Mouse (Mus musculus) forebrain, embryonic 12.5 days (tissue): ENCODE measurements around the gene Tedc1. TPM values are rescaled to one million over a fixed set of nuclear protein-coding genes. Genes with fewer than 3 reads are reported as not detected.

Experiments used
- ATAC-seq: fragments of 200-750 bp; cut with Nextera tagmentation; 2 replicates; pipeline ENCODE4 v1.8.0; 2017; ENCODE audit warnings: moderate TSS enrichment; ENCODE audit not compliant: low FRiP score
- H3K27ac ChIP-seq: fragments of 300-500 bp; sonication (generic); 2 replicates; pipeline ENCODE4 v1.5.1; 2016; ENCODE audit warnings: mild to moderate bottlenecking
- H3K27me3 ChIP-seq: fragments of 300-500 bp; sonication (generic); 2 replicates; pipeline ENCODE4 v1.6.1; 2016; ENCODE audit warnings: mild to moderate bottlenecking
- H3K36me3 ChIP-seq: fragments of 300-500 bp; sonication (generic); replicated peaks from 2 replicates; pipeline ENCODE4 v1.6.1; 2016; ENCODE audit warnings: mild to moderate bottlenecking
- H3K4me1 ChIP-seq: fragments of 300-500 bp; sonication (generic); 2 replicates; pipeline ENCODE4 v1.6.1; 2016
- H3K4me2 ChIP-seq: fragments of 300-500 bp; sonication (generic); 2 replicates; pipeline ENCODE4 v1.6.1; 2016; ENCODE audit warnings: mild to moderate bottlenecking, moderate library complexity
- H3K4me3 ChIP-seq: fragments of 300-500 bp; sonication (generic); replicated peaks from 2 replicates; pipeline ENCODE4 v1.5.1; 2016; ENCODE audit warnings: mild to moderate bottlenecking
- H3K9ac ChIP-seq: fragments of 300-500 bp; sonication (generic); 2 replicates; pipeline ENCODE4 v1.6.1; 2016; ENCODE audit warnings: mild to moderate bottlenecking
- H3K9me3 ChIP-seq: fragments of 300-500 bp; sonication (generic); 2 replicates; pipeline ENCODE4 v1.6.1; 2016
- WGBS: fragments of 180-500 bp; shearing (Covaris S2); methylation state at CpG from one replicate; pipeline ENCODE4 v1.1.7; 2016; 5-methylcytosine and 5-hydroxymethylcytosine counted together
- polyA plus RNA-seq: library from polyadenylated mRNA; unstranded; fragments of >200 nt; fragmentation: Nextera tagmentation; extraction: Ambion mirVana; gene quantifications from 2 replicates; pipeline ENCODE4 v1.2.1, GENCODE M21; 2016

Gene Tedc1
- polyA plus RNA-seq, 1 experiment from 2014 or later = 48.3 TPM

- peaks cover 100% of the 10 kb centered on the region for H3K36me3 ChIP-seq
- WGBS = 90% methylated on average over 9 of the region's 9 CpGs
These were observed 23.0 kb upstream of the Tedc1 start for GRCm38 (mm10) chr12:113133260-113133659.

GRCm38 (mm10) chr12:113133861-113134403 lies 22.3 kb upstream of the Tedc1 start:
- Histone ChIP-seq H3K27ac (no peak overlapping the region), H3K27me3 (no peaks in the 10 kb centered on the region), H3K9me3 (no peaks in the 10 kb centered on the region), H3K36me3 (peaks cover 97% of the 10 kb centered on the region), H3K9ac (no peak overlapping the region), H3K4me3 (no peak overlapping the region), H3K4me1 (peaks cover 14% of the 10 kb centered on the region), H3K4me2 (no peak overlapping the region)
- WGBS = 90% methylated on average over 5 of the region's 5 CpGs
- no peak for ATAC-seq

More at GRCm38 (mm10) chr12:113133260-113133659, 23.0 kb upstream of the Tedc1 start:
- no peak overlapping the region for H3K4me3 ChIP-seq
- no peaks in the 10 kb centered on the region for H3K9me3 ChIP-seq
- peaks cover 7% of the 10 kb centered on the region; the same call in 1 of the 2 replicates for H3K4me1 ChIP-seq
- ATAC-seq = no peak
- peak overlapping the region; percentile 4; the same call in 1 of the 2 replicates for H3K9ac ChIP-seq
- no peaks in the 10 kb centered on the region for H3K27me3 ChIP-seq
- no peak overlapping the region for H3K27ac ChIP-seq
- H3K4me2 ChIP-seq = no peak overlapping the region

- no peak overlapping the region for H3K9ac ChIP-seq
- peaks cover 19% of the 10 kb centered on the region for H3K4me1 ChIP-seq
- peaks cover 92% of the 10 kb centered on the region for H3K36me3 ChIP-seq
- WGBS = 90% methylated on average over 4 of the region's 4 CpGs
- ATAC-seq = no peak
- H3K27ac ChIP-seq = no peak overlapping the region
- H3K9me3 ChIP-seq = no peaks in the 10 kb centered on the region
- no peaks in the 10 kb centered on the region for H3K27me3 ChIP-seq
- H3K4me3 ChIP-seq = no peak overlapping the region
- no peak overlapping the region for H3K4me2 ChIP-seq
These were observed 21.7 kb upstream of the Tedc1 start for GRCm38 (mm10) chr12:113134502-113134901.

GRCm38 (mm10) chr12:113135401-113135800 lies 20.8 kb upstream of the Tedc1 start:
- H3K27ac ChIP-seq = no peak overlapping the region
- no peak overlapping the region for H3K4me2 ChIP-seq
- H3K4me3 ChIP-seq = no peak overlapping the region
- peaks cover 23% of the 10 kb centered on the region for H3K4me1 ChIP-seq
- peaks cover 83% of the 10 kb centered on the region for H3K36me3 ChIP-seq
- no peak overlapping the region for H3K9ac ChIP-seq
- H3K9me3 ChIP-seq = no peaks in the 10 kb centered on the region
- ATAC-seq = no peak
- no peaks in the 10 kb centered on the region for H3K27me3 ChIP-seq
- WGBS = 93% methylated on average over 7 of the region's 7 CpGs

- Histone ChIP-seq H3K4me2 (no peak overlapping the region), H3K9me3 (no peaks in the 10 kb centered on the region), H3K9ac (no peak overlapping the region), H3K27me3 (0 out of 2 replicates have a peak, but pooled peaks cover under 1% of the 10 kb centered on the region), H3K27ac (peak overlapping the region; percentile 50; the same call in 1 of the 2 replicates), H3K4me1 (peaks cover 31% of the 10 kb centered on the region), H3K36me3 (peaks cover 71% of the 10 kb centered on the region), H3K4me3 (no peak overlapping the region)
- WGBS = 79% methylated on average over 17 of the region's 17 CpGs
- ATAC-seq = no peak
These were observed 19.7 kb upstream of the Tedc1 start for GRCm38 (mm10) chr12:113136492-113137020.

GRCm38 (mm10) chr12:113137260-113138213 lies 18.7 kb upstream of the Tedc1 start:
- 0 out of 2 replicates have a peak overlapping the region, but pooled peaks have one; percentile 19 for H3K27ac ChIP-seq
- no peak overlapping the region for H3K4me3 ChIP-seq
- peaks cover 41% of the 10 kb centered on the region for H3K4me1 ChIP-seq

GRCm38 (mm10) chr12:113138291-113138690 lies 17.9 kb upstream of the Tedc1 start:
- H3K27me3 ChIP-seq = 0 out of 2 replicates have a peak, but pooled peaks cover 9% of the 10 kb centered on the region
- WGBS = 79% methylated on average over 6 of the region's 6 CpGs
- no peak overlapping the region for H3K9ac ChIP-seq

More at GRCm38 (mm10) chr12:113137260-113138213, 18.7 kb upstream of the Tedc1 start:
- peaks cover 61% of the 10 kb centered on the region for H3K36me3 ChIP-seq
- ATAC-seq = no peak
- 0 out of 2 replicates have a peak, but pooled peaks cover 5% of the 10 kb centered on the region for H3K27me3 ChIP-seq
- H3K9me3 ChIP-seq = no peaks in the 10 kb centered on the region
- no peak overlapping the region for H3K4me2 ChIP-seq
- no peak overlapping the region for H3K9ac ChIP-seq
- WGBS = 89% methylated on average over 18 of the region's 18 CpGs

GRCm38 (mm10) chr12:113138901-113139864 lies 17.0 kb upstream of the Tedc1 start:
- Histone ChIP-seq H3K9me3 (no peaks in the 10 kb centered on the region), H3K4me2 (peak overlapping the region; percentile 75), H3K4me3 (peak overlapping the region; percentile 57), H3K27me3 (0 out of 2 replicates have a peak, but pooled peaks cover 9% of the 10 kb centered on the region), H3K4me1 (peaks cover 49% of the 10 kb centered on the region), H3K27ac (peak overlapping the region; percentile 93), H3K9ac (peak overlapping the region; percentile 61), H3K36me3 (peaks cover 54% of the 10 kb centered on the region)
- WGBS = 36% methylated on average over 11 of the region's 11 CpGs
- peak; percentile 10; the same call in 1 of the 2 replicates for ATAC-seq

More at GRCm38 (mm10) chr12:113138291-113138690, 17.9 kb upstream of the Tedc1 start:
- H3K27ac ChIP-seq = peak overlapping the region; percentile 93
- no peaks in the 10 kb centered on the region for H3K9me3 ChIP-seq
- no peak overlapping the region for H3K4me3 ChIP-seq
- H3K4me1 ChIP-seq = peaks cover 48% of the 10 kb centered on the region
- H3K36me3 ChIP-seq = peaks cover 54% of the 10 kb centered on the region
- ATAC-seq = no peak
- H3K4me2 ChIP-seq = no peak overlapping the region

- H3K27ac ChIP-seq = peak within 1 kb of the TSS; percentile 93
- no peaks in the 10 kb centered on the region for H3K9me3 ChIP-seq
- H3K4me1 ChIP-seq = peaks cover 49% of the 10 kb centered on the region
- peak within 1 kb of the TSS; percentile 61 for H3K9ac ChIP-seq
- H3K27me3 ChIP-seq = 0 out of 2 replicates have a peak, but pooled peaks cover 9% of the 10 kb centered on the region
- peak within 1 kb of the TSS; percentile 57 for H3K4me3 ChIP-seq
- ATAC-seq = peak; percentile 91
- H3K36me3 ChIP-seq = peaks cover 54% of the 10 kb centered on the region
- peak within 1 kb of the TSS; percentile 75 for H3K4me2 ChIP-seq
- WGBS = under 1% methylated on average over 66 of the region's 68 CpGs
These were observed 16.2 kb upstream of the Tedc1 start, which contains the start of gene Crip2 for GRCm38 (mm10) chr12:113139908-113140615. Gene Crip2, plus strand, starts transcription at chr12:113140236.

GRCm38 (mm10) chr12:113140616-113141411 lies 15.4 kb upstream of the Tedc1 start:
- Histone ChIP-seq H3K27me3 (peaks cover 12% of the 10 kb centered on the region; the same call in 1 of the 2 replicates), H3K4me3 (peak overlapping the region; percentile 57), H3K9ac (peak overlapping the region; percentile 61), H3K4me1 (peaks cover 49% of the 10 kb centered on the region), H3K4me2 (peak overlapping the region; percentile 75), H3K9me3 (no peaks in the 10 kb centered on the region), H3K36me3 (peaks cover 54% of the 10 kb centered on the region), H3K27ac (peak overlapping the region; percentile 93; the same call in 1 of the 2 replicates)
- ATAC-seq = peak; percentile 1; the same call in 1 of the 2 replicates
- WGBS = 2% methylated on average over 49 of the region's 49 CpGs
